Mouse (Mus musculus) kidney, adult 2 months (tissue): ENCODE data around the gene Tbx6.

Experiments used
- CTCF ChIP-seq: fragments of 200-500 bp; conservative IDR thresholded peaks from 2 replicates; pipeline ENCODE4 v1.5.1; 2011; ENCODE audit warnings: low read depth, mild to moderate bottlenecking, control low read depth, low read length, moderate library complexity, mixed read lengths; ENCODE audit not compliant: insufficient read depth, insufficient read length
- POLR2A ChIP-seq: fragments of 200-500 bp; IDR thresholded peaks from one replicate; pipeline ENCODE4 v1.6.1; 2011; ENCODE audit warnings: low read depth, low read length, control low read depth

- TF ChIP-seq POLR2A (no peak), CTCF (no peak)
These were observed 45.2 kb upstream of the Tbx6 start for GRCm38 (mm10) chr7:126736122-126736521.
